Mouse (Mus musculus): ENCODE results near the gene Cd300e. TPM values are rescaled to one million over a fixed set of nuclear protein-coding genes. Genes with fewer than 3 reads are reported as not detected.
"Not testable (repeated sequence)": the region's sequence is repeated elsewhere in the genome, so short reads cannot be mapped to it uniquely, and the experiment has no call there.

The Cd300e gene
- polyA plus RNA-seq, 1 experiment from 2014 or later = not detected

DNA sequence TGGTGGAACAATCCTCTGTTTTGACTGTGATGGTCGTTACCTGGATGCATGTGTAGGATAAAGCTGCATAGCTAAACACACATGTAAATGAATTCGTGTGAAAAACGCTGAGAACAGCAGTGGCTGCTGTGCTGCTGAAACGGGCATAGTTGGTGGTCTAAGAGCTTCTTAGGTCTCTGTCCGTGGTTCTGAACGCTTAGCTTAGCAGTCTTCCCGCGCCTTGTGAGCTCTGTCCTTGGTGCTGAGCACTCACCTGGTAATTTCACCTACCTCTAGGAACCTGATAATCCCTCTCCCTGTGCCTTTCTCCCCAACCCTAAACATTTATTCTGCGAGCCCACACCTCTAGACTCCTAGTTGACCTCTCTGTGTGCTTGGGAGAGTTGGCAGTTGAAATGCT, 9.8 kb downstream of the Cd300e start:
- Histone ChIP-seq H3K4me1 (replicated peaks) (no peaks in the 10 kb centered on the region), H3K36me3 (no peaks in the 10 kb centered on the region), H3K9me3 (no peaks in the 10 kb centered on the region), H3K4me3 (no peak overlapping the region), H3K27ac (replicated peaks) (no peak overlapping the region), H3K9ac (no peak overlapping the region), H3K4me2 (no peak overlapping the region), H3K27me3 (no peaks in the 10 kb centered on the region)
- no peak for ATAC-seq (ENCODE audit: low FRiP score, low read depth)
- 6% methylated on average over 9 of the region's 9 CpGs for WGBS

DNA sequence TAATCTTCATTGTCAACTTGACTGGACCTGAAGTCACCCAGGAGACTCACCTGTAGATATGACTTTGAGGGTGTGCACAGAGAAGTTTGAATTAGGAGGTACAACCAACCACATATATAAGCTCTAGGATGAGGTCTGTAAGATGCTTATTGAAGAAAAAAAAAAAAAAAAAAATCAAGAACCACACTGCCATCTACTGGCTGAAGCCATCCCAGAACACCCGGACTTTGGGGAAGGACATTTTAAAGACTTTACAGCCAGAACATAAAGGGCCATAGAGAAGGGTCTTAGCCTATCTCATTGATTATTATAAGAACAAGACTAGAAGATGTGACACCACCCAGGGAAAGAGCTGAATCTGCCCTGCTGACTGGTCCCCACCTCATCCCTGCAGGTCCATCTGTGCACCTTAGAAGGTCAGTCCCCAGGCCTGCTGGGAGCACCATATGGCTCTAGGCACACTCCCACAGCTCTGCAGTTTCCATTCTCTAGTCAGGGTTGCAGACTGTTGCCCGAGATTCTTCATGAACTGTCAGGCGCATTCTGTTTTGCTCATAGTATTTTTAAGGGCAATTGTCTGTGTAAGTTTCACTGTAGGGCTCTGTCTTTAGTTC, 12.6 kb downstream of the Cd300e start:
- Histone ChIP-seq H3K36me3 (no peaks in the 10 kb centered on the region), H3K9me3 (no peaks in the 10 kb centered on the region), H3K9ac (no peak overlapping the region), H3K4me1 (replicated peaks) (no peaks in the 10 kb centered on the region), H3K27me3 (no peaks in the 10 kb centered on the region), H3K27ac (replicated peaks) (no peak overlapping the region), H3K4me2 (no peak overlapping the region), H3K4me3 (no peak overlapping the region)
- ATAC-seq (ENCODE audit: low FRiP score, low read depth) = no peak
- 40% methylated on average over 3 of the region's 3 CpGs for WGBS

DNA sequence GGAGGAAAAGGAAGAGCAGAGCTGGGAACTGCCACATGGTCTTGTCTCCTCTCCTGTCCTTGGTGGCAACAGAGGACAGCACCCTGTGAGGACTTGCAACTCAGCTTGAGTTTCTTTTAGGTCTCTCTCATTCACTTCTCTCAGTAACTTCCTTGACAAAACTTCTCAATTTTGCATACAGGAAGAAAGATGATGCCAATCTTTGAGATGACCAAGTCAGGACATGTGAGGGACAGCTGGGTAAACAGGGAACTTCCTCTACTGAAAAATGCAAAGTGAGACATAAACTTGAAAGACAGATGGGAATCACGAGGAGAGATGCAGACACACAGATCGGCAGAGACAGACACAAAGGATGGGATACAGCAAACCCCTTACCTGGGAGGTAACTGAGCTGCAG, 13.7 kb downstream of the Cd300e start, which contains the start of gene Cd300ld3:
Cd300ld3 (minus strand) TSS at position 151 of the 400 bp plus-strand sequence.
- Histone ChIP-seq H3K4me3 (no peak within 1 kb of the TSS), H3K27ac (replicated peaks) (no peak within 1 kb of the TSS), H3K36me3 (no peaks in the 10 kb centered on the region), H3K9ac (no peak within 1 kb of the TSS), H3K4me2 (no peak within 1 kb of the TSS), H3K9me3 (no peaks in the 10 kb centered on the region), H3K27me3 (no peaks in the 10 kb centered on the region), H3K4me1 (replicated peaks) (no peaks in the 10 kb centered on the region)
- ATAC-seq (ENCODE audit: low FRiP score, low read depth) = no peak
- 81% methylated on average over 2 of the region's 2 CpGs for WGBS

DNA sequence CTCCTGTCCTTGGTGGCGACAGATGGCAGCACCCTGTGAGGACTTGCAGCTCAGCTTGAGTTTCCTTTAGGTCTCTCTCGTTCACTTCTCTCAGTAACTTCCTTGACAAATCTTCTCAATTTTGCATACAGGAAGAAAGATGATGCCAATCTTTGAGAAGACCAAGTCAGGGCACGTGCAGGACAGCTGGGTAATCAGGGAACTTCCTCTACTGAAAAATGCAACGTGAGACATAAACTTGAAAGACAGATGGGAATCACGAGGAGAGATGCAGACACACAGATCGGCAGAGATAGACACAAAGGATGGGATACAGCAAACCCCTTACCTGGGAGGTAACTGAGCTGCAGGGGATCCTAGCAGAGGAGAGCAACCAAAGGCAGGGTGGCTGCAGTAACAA, 24.3 kb downstream of the Cd300e start, which contains the start of gene Cd300ld5:
Cd300ld5 (minus strand) TSS at position 101 of the 400 bp plus-strand sequence.
- H3K9me3 ChIP-seq = not testable (repeated sequence)

DNA sequence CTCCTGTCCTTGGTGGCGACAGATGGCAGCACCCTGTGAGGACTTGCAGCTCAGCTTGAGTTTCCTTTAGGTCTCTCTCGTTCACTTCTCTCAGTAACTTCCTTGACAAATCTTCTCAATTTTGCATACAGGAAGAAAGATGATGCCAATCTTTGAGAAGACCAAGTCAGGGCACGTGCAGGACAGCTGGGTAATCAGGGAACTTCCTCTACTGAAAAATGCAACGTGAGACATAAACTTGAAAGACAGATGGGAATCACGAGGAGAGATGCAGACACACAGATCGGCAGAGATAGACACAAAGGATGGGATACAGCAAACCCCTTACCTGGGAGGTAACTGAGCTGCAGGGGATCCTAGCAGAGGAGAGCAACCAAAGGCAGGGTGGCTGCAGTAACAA, 35.1 kb downstream of the Cd300e start, which contains the start of gene Cd300ld4:
Cd300ld4 (minus strand) TSS at position 101 of the 400 bp plus-strand sequence.
- not testable (repeated sequence) for H3K9me3 ChIP-seq; ATAC-seq (ENCODE audit: low FRiP score, low read depth); H3K4me3 ChIP-seq; H3K4me1 ChIP-seq (replicated peaks); H3K27me3 ChIP-seq; H3K27ac ChIP-seq (replicated peaks); H3K36me3 ChIP-seq; H3K9ac ChIP-seq; H3K4me2 ChIP-seq
- no CpG with 5 or more reads among the region's 6 CpGs for WGBS

More for the DNA sequence above, 24.3 kb downstream of the Cd300e start, which contains the start of gene Cd300ld5:
- not testable (repeated sequence) for H3K27me3 ChIP-seq; H3K4me3 ChIP-seq; H3K4me1 ChIP-seq (replicated peaks); ATAC-seq (ENCODE audit: low FRiP score, low read depth); H3K27ac ChIP-seq (replicated peaks); H3K36me3 ChIP-seq; H3K9ac ChIP-seq; H3K4me2 ChIP-seq
- no CpG with 5 or more reads among the region's 6 CpGs for WGBS

DNA sequence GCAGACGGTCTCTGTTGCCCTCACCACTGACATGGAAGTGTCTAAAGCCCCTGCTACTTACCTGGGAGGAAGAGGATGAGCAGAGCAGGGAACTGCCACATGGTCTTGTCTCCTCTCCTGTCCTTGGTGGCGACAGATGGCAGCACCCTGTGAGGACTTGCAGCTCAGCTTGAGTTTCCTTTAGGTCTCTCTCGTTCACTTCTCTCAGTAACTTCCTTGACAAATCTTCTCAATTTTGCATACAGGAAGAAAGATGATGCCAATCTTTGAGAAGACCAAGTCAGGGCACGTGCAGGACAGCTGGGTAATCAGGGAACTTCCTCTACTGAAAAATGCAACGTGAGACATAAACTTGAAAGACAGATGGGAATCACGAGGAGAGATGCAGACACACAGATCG, 45.9 kb downstream of the Cd300e start, which contains the start of gene Cd300ld2:
Cd300ld2 (minus strand) TSS at position 101 of the 400 bp plus-strand sequence.
- H3K4me2 ChIP-seq; H3K27ac ChIP-seq (replicated peaks); H3K9me3 ChIP-seq; H3K36me3 ChIP-seq; H3K4me1 ChIP-seq (replicated peaks); H3K27me3 ChIP-seq; ATAC-seq (ENCODE audit: low FRiP score, low read depth); H3K9ac ChIP-seq; H3K4me3 ChIP-seq: not testable (repeated sequence)
- WGBS = no CpG with 5 or more reads among the region's 7 CpGs

DNA sequence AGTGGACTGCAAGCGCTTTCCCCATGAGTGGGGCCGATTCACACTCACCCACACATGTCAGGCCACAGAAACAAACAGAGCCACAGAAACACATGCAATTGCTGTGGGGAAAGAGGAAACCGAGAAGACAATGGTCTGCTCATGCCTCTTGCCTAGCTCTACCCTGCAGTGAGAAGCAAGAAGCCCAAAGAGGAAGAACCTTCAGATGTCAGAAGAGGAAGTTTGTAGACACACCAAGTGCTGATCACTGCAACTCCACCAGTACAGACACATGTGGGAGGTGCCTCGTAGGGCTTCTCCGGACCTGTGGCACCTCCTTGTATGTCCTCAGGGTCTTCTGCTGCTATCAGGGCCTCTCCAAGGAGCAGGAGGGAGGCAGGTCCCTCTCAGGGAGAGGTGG, 57.9 kb downstream of the Cd300e start:
- no peaks in the 10 kb centered on the region for H3K27me3 ChIP-seq
- no peak overlapping the region for H3K27ac ChIP-seq (replicated peaks)
- no peaks in the 10 kb centered on the region for H3K9me3 ChIP-seq
- ATAC-seq (ENCODE audit: low FRiP score, low read depth) = no peak
- H3K4me2 ChIP-seq = no peak overlapping the region
- no peak overlapping the region for H3K9ac ChIP-seq
- no peaks in the 10 kb centered on the region for H3K4me1 ChIP-seq (replicated peaks)
- no peaks in the 10 kb centered on the region for H3K36me3 ChIP-seq
- no peak overlapping the region for H3K4me3 ChIP-seq
- 92% methylated on average over 5 of the region's 5 CpGs for WGBS

Other genes with a start within 250 kb of the Cd300e start
- 8.5 and 11.6 TPM in 2 replicates for gene Gprc5c, start 211.0 kb downstream of the Cd300e start, polyA plus RNA-seq (2015; fragmentation: Nextera tagmentation; extraction: Ambion mirVana)
- 1.4 and 1.7 TPM in 2 replicates for gene Cd300a, start 172.1 kb downstream of the Cd300e start, polyA plus RNA-seq (2015; fragmentation: Nextera tagmentation; extraction: Ambion mirVana)
- 0.19 and 0.20 TPM in 2 replicates for gene Cd300lb, start 127.8 kb downstream of the Cd300e start, polyA plus RNA-seq (2015; fragmentation: Nextera tagmentation; extraction: Ambion mirVana)
- gene Cd300c, start 93.0 kb downstream of the Cd300e start, polyA plus RNA-seq (2015; fragmentation: Nextera tagmentation; extraction: Ambion mirVana) = not detected in 2 replicates
- 0.20 TPM in 1 of 2 replicates, not detected in the other for gene Cd300ld, start 72.3 kb downstream of the Cd300e start, polyA plus RNA-seq (2015; fragmentation: Nextera tagmentation; extraction: Ambion mirVana)
- gene Cd300c2, start 60.3 kb downstream of the Cd300e start, polyA plus RNA-seq (2015; fragmentation: Nextera tagmentation; extraction: Ambion mirVana) = 1.1 and 2.3 TPM in 2 replicates
- not detected in 2 replicates for gene Cd300ld2, start 46.0 kb downstream of the Cd300e start, polyA plus RNA-seq (2015; fragmentation: Nextera tagmentation; extraction: Ambion mirVana)
- gene Cd300ld4, start 35.2 kb downstream of the Cd300e start, polyA plus RNA-seq (2015; fragmentation: Nextera tagmentation; extraction: Ambion mirVana) = not detected in 2 replicates
- not detected in 2 replicates for gene Cd300ld5, start 24.4 kb downstream of the Cd300e start, polyA plus RNA-seq (2015; fragmentation: Nextera tagmentation; extraction: Ambion mirVana)
- not detected in 2 replicates for gene Cd300ld3, start 13.8 kb downstream of the Cd300e start, polyA plus RNA-seq (2015; fragmentation: Nextera tagmentation; extraction: Ambion mirVana)
- gene Rab37, start 29.3 kb upstream of the Cd300e start, polyA plus RNA-seq (2015; fragmentation: Nextera tagmentation; extraction: Ambion mirVana) = 0.62 and 0.77 TPM in 2 replicates
- gene Cd300lf, start 71.8 kb upstream of the Cd300e start, polyA plus RNA-seq (2015; fragmentation: Nextera tagmentation; extraction: Ambion mirVana) = 0.17 and 0.34 TPM in 2 replicates
- gene Slc9a3r1, start 101.2 kb upstream of the Cd300e start, polyA plus RNA-seq (2015; fragmentation: Nextera tagmentation; extraction: Ambion mirVana) = 68.7 and 70.2 TPM in 2 replicates
- 15.1 and 17.5 TPM in 2 replicates for gene Tmem104, start 125.3 kb upstream of the Cd300e start, polyA plus RNA-seq (2015; fragmentation: Nextera tagmentation; extraction: Ambion mirVana)
- 19.1 and 20.4 TPM in 2 replicates for gene Nat9, start 125.7 kb upstream of the Cd300e start, polyA plus RNA-seq (2015; fragmentation: Nextera tagmentation; extraction: Ambion mirVana)
- 0.64 and 0.73 TPM in 2 replicates for gene Grin2c, start 205.1 kb upstream of the Cd300e start, polyA plus RNA-seq (2015; fragmentation: Nextera tagmentation; extraction: Ambion mirVana)
- gene Fdxr, start 214.9 kb upstream of the Cd300e start, polyA plus RNA-seq (2015; fragmentation: Nextera tagmentation; extraction: Ambion mirVana) = 21.3 and 21.6 TPM in 2 replicates
- 1.3 and 1.5 TPM in 2 replicates for gene Fads6, start 235.5 kb upstream of the Cd300e start, polyA plus RNA-seq (2015; fragmentation: Nextera tagmentation; extraction: Ambion mirVana)
- 0.07 and 0.34 TPM in 2 replicates for gene Otop2, start 245.0 kb upstream of the Cd300e start, polyA plus RNA-seq (2015; fragmentation: Nextera tagmentation; extraction: Ambion mirVana)

Data from hindbrain, embryonic 15.5 days (tissue).